Mouse (Mus musculus) layer of hippocampus, postnatal 36 days (tissue): ENCODE data around the gene Zfp605. TPM values are rescaled to one million over a fixed set of nuclear protein-coding genes. Genes with fewer than 3 reads are reported as not detected.
"Not testable (repeated sequence)": the region's sequence is repeated elsewhere in the genome, so short reads cannot be mapped to it uniquely, and the experiment has no call there.

Source experiments
- DNase-seq, 2 experiments: peaks; one replicate each; pipeline ENCODE4 v3.0.0; 2022
- total RNA-seq, 2 experiments: library from RNA; stranded (reverse); gene quantifications; 2 replicates each; pipeline ENCODE4 v1.2.3; 2021

Gene Zfp605
- 10 to 100 TPM; 16.0 to 18.3 TPM for total RNA-seq

GRCm38 (mm10) chr5:110109991-110110441 is at the start of gene Zfp605:
TSS of gene Zfp605 (plus strand) at chr5:110110092.
- peak; percentile 92 to 93 for DNase-seq

- DNase-seq: not testable (repeated sequence)
These were observed 37.5 kb upstream of the Zfp605 start, which contains the start of gene Gm17655 for GRCm38 (mm10) chr5:110072413-110072812. TSS of gene Gm17655 (minus strand) at chr5:110072513.

- no peak for DNase-seq
These were observed 26.9 kb upstream of the Zfp605 start for GRCm38 (mm10) chr5:110082961-110083360.

GRCm38 (mm10) chr5:110086161-110086866 is 23.6 kb upstream of the Zfp605 start:
- DNase-seq: no peak

GRCm38 (mm10) chr5:110091546-110091945 is 18.3 kb upstream of the Zfp605 start:
- DNase-seq: no peak

- DNase-seq: peak; percentile 87
These were observed 15.7 kb upstream of the Zfp605 start, which contains the start of gene Gm35315 for GRCm38 (mm10) chr5:110094030-110094846. TSS of gene Gm35315 (minus strand) at chr5:110094420.

GRCm38 (mm10) chr5:110094847-110095213 is 15.1 kb upstream of the Zfp605 start:
- no peak for DNase-seq

GRCm38 (mm10) chr5:110098991-110099477 is 10.9 kb upstream of the Zfp605 start:
- DNase-seq: peak in 1 of 2 experiments; percentile 25

GRCm38 (mm10) chr5:110099656-110100580 is 10.0 kb upstream of the Zfp605 start, which contains the start of gene Plcxd1:
TSS of gene Plcxd1 (plus strand) at chr5:110099969.
- no peak for DNase-seq

GRCm38 (mm10) chr5:110100921-110101631 is 8.8 kb upstream of the Zfp605 start:
- DNase-seq: peak in 1 of 2 experiments; percentile 22

- peak in 1 of 2 experiments; percentile 61 for DNase-seq
These were observed 8.1 kb upstream of the Zfp605 start for GRCm38 (mm10) chr5:110101716-110102347.

GRCm38 (mm10) chr5:110102429-110102828 is 7.5 kb upstream of the Zfp605 start:
- no peak for DNase-seq

- DNase-seq: peak in 1 of 2 experiments; percentile 17
These were observed 6.9 kb upstream of the Zfp605 start for GRCm38 (mm10) chr5:110102853-110103625.

- DNase-seq: no peak
These were observed 5.8 kb upstream of the Zfp605 start for GRCm38 (mm10) chr5:110103901-110104615.

- no peak for DNase-seq
These were observed 5.1 kb upstream of the Zfp605 start for GRCm38 (mm10) chr5:110104616-110105380.

- peak in 1 of 2 experiments; percentile 29 for DNase-seq
These were observed 3.6 kb upstream of the Zfp605 start for GRCm38 (mm10) chr5:110106140-110106871.

- peak in 1 of 2 experiments; percentile 31 for DNase-seq
These were observed 2.9 kb upstream of the Zfp605 start for GRCm38 (mm10) chr5:110106901-110107564.
